Mouse (Mus musculus) adrenal gland, postnatal 14 days (tissue): ENCODE measurements around the gene Gpatch4. TPM values are rescaled to one million over a fixed set of nuclear protein-coding genes. Genes with fewer than 3 reads are reported as not detected.

ENCODE experiments used
- DNase-seq: peaks from one replicate; pipeline ENCODE4 v3.0.0; 2021; ENCODE audit warnings: mixed read lengths
- total RNA-seq: library from RNA; stranded (reverse); gene quantifications from 2 replicates; pipeline ENCODE4 v1.2.3, GENCODE M21; 2021

Gene Gpatch4
- total RNA-seq, 1 experiment from 2014 or later, result 15.7 TPM

DNA sequence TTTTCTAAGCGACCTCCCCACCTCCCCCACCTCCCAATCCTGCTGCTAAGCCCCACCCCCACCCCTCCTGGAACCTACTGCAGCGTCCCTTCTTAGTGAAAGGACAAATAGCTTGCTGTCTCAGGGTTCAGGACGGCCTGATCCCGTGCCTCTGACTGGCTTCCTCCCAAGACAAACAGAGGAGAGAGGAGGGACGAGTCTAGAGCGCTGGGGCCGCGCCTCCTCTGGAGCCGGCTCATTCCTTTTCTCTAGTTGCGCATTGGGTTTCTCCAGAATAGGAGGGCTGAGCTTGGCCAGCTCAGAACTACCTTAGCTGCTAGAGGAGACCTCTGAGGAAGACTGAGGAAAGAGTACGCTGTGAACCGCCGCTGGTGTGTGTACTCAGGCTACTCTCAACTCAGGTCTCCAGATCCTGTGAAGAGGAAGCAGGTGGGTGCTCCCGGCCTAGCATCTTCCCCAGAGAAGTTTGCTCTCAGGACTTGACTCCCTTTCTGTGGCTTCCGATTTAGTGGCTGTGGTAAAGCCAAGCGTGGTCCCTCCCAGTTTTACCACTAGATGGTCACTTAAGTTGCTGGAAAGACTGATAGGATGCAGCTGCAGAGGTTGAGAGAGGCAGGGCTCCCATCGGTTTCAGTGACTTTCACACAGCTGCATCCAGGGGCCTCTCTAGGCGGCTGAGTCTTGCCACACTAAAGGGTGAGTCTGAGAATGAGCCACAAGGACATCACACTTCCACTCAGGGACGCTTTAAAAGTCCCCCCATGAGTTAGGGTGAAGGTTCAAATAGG is 12.1 kb upstream of the Gpatch4 start:
- DNase-seq, result peak; percentile 77

DNA sequence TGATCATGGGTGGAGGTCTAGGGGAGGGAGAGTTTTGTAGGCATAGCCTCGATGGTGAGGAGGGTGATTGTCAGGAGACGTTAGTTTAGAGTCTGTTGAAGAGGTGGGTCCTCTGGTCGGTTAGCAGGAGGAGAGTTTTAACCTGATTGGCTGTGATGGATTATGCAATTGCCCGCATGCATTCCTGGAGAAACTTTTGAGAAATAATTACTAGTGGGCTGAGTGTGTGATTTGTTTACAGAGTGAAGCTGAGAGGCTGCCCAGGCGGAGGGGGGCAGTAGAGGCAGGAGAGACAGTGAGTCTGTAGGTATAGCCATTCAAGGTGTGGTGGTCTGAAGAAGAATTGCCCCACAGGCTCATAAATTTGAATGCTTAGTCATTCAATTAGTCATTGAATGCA is 9.4 kb upstream of the Gpatch4 start:
- DNase-seq, result no peak

DNA sequence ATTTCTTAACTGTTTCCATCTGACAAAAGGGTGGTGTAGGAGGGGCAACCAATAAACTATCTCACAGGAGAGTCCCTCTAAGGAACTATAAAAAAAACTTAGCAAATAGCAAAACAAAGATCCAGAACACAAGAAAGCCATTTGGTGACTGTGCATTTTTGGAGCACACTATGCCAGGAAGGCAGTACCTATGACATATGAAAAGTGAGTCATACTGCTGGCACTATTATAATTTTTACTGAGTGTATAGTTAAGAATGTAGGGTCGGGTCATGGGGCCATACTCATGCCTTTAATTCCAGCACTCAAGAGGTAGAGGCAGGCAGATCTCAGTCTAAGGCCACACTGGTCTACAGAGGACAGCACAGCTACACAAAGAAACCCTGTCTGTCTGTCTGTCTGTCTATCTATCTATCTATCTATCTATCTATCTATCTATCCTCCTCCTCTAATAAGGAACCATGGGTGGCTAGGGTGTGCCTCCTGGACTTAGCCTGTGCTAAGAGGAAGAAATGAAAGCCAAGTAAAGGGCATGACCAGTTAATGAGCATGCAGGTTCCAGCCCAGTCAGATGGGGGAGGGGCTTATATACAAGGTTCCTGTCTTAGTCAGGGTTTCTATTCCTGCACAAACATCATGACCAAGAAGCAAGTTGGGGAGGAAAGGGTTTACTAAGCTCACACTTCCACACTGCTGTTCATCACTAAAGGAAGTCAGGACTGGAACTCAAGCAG is 7.2 kb upstream of the Gpatch4 start:
- no peak for DNase-seq

DNA sequence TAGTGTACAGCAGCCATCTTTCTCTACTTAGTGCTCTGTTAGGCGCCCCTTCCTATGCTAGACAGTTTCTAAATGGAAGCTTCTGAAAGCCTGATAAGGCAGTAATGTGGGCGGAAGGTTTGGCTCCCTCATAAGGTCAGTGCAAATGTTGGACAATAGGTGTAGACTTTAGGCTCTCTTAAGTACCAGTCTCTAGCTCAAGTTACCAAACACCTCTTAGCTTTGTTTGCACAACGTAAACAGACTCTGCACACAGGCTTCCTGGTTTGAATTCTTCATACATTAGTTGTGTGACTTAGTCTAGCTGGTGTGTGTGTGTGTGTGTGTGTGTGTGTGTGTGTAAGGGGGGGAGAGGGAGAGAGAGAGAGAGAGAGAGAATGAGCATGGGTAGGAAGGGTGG is 6.6 kb downstream of the Gpatch4 start:
- no peak for DNase-seq

DNA sequence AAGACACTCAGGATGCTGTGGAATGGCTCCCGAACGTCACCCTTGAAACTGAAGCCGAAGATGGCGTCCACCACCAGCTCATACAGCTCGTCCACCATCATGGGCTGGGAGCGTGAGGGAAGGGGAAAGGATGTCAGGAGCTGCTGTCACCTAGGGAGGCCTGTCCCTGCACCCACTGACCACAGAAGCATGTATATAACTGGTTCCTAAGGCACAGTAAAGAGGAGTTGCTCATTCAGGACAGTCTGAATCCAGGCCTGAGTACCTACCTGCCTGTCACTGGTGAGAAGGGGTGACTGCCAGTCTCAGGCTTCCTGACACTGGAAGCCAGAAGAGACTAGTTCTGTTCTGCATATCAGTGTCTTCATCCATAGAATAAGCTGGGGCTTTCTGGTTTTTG is 14.1 kb downstream of the Gpatch4 start:
- DNase-seq, result no peak

DNA sequence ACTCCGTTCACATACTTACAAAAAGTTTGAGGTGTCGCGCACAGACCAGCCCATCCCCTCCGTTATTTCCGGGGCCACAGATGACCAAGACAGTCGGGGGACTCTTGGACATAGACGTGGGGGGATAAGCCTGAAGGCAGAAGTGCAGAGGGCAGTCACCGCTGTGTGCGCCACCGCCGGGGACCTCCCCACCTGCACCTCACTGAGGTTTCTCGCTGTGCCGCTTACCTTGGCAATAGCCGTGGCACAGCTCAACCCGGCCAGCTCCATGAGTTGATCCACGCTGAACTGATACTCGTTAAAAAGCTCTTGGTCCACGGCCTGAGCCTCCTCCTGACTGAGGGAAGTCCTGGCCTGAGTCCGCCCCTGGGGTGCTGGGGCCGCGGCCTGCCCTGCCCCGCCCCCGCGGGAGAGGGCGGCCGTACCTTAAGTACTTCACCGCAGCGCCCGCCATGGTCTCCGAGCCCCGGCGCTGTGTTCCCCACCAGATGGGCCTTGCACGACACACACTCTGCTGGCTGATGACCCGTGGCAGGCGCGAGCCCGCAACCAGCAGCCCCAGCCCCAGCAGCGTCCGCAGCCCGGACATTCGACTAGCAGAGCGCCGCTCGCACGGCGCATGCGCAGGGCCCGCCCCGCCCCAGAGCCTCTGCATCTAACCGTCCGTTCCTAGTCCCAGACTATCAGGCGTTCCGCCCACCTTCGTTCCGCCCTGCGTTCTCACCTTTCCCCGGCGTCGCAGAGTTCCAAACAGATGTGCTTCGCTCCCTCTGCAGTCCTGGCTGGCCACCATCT is 15.2 kb downstream of the Gpatch4 start, which contains the start of gene Naxe:
Naxe (minus strand) TSS at position 594 of the 795 bp plus-strand sequence.
- DNase-seq, result peak; percentile 92

DNA sequence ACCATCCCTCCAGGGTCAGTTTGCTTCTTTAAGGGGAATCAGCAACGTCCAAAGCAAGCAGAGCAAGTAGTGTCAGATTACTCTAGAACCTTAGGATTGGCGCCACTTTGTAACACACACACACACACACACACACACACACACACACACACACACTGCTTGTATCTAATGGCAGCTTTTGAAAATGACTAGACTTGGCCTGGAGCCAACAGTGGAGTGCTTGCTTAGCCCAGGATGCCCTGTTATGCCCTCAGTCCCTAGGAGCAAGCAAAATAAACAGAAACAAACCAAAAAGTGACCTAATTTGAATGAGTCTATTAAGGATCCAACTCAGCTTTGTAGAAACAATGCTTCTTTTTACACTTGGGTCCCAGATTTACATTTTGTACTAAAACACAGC is 25.5 kb downstream of the Gpatch4 start:
- peak; percentile 44 for DNase-seq

DNA sequence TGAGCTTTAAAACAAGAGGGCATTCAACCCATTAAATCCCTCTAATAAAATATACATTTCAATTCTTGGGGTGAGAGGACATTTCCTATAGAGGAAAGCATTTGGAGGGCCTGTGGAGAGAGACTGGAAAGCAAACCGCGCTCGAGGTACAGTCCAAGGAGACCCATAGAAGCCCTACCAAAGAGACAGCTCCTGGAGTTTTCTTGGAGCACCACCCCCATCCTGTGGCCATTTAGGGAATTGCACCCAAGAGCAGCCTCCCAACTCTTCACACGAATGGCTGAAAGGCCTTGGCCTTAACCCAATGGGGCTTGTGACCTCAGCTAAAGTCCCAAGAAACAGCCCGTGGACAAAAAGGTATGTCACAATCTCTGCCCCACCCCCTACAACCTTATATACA is 28.9 kb downstream of the Gpatch4 start:
- DNase-seq, result peak; percentile 88

DNA sequence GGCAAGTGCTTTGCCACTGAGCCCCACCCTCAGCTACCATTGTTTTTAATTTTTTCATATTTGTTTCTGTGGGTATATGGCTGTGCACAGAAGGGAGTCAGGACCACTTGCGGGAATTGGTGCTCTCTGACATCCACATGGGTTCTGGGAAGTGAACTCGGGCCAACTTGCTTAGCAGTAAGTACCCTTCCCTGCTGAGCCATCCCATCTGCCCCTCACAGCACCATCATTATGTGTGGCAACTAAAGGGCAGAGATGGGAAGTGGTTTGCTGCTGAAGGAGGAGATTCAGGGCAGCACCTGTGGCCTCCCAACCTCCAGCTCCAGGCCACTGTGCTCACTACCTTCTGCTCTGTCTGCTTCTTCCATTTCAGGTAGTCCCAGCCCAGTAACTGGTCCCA is 30.7 kb downstream of the Gpatch4 start:
- no peak for DNase-seq

DNA sequence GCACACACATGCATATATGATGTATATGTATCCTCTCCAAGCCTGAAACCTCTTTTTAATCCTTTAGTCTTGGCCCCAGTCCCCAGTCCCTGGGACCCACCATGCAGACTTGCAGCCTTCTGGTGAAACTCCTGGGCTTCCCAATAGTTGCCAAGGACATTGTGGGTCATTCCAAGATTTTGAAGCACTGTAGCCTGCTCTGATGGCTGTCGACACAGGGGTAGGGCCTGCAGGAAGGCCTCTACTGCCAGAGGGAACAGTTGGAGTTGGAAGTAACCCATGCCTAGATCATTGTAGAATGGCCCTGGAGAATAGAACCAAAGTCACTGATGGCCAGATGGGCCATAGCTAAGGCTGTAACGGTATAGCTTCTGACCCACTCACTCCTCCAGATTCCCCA is 31.4 kb downstream of the Gpatch4 start:
- DNase-seq, result no peak

DNA sequence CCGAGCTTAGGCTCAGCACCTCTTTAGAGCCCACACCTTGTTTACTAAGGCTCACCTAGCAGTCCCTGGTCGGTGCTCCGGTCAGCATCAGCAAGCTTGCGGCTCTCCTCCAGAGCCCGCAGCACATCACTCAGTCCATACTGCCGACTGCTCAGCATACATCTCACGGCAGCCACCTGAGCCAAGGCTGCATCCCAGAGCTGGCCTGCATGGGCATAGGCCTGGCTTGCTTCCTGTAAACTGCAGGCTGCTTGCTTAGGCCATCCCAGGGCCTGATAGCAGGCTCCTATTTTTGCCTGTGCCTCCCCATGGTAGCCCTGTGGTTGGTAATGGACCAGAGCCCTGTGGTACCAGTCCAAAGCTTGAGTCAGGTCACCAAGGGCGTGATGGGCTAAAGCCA is 31.9 kb downstream of the Gpatch4 start:
- DNase-seq, result no peak

DNA sequence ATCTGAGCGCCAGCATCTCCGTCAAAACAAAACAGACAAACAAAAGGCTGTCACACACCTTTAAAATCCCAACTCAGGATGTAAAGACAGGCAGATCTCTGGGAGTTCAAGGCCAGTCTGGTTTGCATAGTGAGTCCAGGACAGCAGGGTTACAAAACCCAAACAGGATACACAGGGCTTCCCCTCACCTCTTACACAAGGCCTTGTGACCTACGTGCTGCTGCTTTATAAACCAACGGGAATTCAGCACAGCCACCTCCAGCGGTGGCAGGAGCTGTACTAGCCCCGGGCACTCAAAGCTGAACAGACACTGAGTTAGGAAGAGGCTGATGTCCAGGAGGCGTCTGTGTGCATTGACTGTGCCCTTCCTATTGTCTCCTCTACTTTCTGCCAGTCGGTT is 34.5 kb downstream of the Gpatch4 start:
- DNase-seq, result no peak

DNA sequence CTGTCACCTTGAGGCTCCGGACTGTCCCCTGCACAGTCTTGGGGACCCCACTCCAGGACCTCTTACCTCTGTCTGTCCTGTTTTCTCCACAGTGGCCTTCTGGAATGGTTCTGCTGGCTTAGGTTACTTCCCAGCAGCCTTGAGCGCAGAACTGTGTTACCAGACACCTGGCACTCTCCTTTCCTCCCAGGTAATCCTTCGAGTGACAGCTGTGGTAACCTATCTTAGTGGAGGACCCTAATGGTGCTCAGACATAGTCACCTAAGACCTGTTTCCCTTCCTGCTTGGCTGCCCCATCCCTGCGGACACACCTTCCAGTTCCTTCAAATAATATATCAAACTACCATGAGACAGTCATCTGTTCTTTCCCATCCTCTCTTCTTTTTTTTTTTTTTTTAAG is 35.3 kb downstream of the Gpatch4 start, which contains the start of gene Ttc24:
Ttc24 (minus strand) TSS at position 101 of the 400 bp plus-strand sequence.
- DNase-seq, result no peak

DNA sequence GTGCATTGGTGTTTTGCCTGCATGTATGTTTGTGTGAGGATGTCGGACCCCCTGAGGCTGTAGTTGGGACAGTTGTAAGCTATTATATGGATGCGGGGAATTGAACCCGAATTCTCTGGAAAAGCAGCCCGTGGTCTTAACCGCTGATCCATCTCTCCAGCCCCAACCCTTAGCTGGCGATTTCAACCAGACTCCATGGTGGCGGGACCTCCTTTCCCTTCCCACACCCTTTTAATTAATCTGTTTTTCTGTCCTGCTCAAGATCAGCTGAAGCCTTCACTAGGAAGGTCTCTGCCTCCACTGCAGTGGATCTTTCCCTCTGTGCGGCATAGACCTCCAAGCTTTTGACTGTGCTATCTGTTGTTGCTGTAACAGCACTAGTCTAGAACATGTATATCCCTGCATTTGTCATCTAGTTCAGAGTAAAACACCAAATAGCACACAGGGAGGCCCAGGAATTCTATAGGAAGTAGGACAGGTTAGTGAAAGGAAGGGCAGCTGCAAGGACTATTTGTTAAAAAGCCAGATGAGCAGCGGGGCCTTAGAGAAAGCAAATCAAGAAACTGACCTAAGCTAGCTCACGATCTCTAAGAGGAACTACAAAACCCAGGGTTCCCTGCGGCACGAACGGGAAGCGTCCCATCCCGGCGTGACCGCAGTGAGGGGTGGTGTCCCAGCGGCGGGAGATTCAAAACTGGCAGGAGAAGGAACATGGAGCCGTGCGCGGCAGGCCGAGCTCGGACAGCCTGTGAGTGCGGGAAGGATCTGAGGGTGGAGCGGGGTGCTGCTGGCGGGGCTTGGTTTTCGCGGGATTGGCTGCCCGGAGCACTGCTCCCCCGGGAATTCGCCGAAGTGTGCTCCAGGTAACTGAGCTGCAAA is 38.7 kb downstream of the Gpatch4 start, which contains the start of gene Iqgap3:
Iqgap3 (plus strand) TSS at position 627 of the 879 bp plus-strand sequence.
- DNase-seq, result peak; percentile 95

DNA sequence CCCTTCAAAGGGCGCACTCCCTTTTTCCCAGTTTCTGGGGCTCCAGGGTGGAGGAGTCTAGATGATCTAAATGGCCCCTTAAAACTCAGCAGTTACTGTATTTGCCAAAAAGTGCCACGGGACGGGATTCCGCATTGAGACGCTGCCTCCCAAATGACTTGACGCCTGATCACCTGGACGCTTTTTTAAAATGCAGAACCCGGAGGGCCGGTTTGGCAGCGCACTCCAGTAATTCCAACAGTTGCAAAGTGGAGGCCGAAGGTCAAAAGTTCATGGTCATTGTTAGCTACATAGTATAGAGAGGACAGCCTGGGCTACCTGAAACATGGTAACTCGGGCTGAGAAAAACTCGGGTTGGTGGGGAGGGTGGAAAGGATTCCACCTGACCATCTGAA is 39.3 kb downstream of the Gpatch4 start:
- no peak for DNase-seq

DNA sequence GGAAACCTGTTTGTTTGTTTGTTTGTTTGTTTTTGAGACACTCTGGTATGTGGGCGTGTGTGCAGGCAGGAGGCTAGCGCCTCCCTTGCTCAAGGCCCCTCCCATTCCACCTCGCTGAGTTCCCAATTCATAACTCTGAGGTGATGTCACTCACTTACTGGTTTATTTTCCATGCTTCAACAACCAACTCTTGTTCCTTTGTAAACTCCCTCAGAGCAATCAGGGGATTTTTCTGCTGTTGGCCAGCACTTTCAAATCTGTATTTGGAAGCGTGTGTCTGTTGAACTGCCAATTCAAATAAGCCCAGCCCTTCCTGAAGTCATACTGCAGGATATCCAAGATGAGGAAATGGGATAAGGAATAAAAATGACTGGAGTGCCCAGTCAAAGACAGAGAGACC is 39.8 kb downstream of the Gpatch4 start:
- no peak for DNase-seq

DNA sequence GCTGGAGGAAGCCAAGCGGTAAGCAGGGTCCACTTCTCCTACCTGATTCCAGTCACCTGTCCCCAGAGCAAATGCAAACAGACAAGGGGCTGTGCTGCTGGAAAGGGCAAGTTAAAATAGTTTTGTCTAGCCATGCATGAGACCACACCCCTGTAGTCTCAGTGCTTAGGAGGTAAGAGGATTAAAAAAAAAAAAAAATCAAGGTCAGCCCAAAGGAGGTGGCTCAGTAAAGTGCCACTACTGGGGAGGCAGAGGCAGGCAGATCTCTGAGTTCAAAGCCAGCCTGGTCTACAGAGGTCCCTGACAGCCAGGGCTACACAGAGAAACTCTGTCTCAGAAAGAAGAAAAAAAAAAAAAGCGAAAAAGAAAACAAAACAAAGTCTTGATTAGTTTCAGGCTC is 41.1 kb downstream of the Gpatch4 start:
- DNase-seq, result no peak

DNA sequence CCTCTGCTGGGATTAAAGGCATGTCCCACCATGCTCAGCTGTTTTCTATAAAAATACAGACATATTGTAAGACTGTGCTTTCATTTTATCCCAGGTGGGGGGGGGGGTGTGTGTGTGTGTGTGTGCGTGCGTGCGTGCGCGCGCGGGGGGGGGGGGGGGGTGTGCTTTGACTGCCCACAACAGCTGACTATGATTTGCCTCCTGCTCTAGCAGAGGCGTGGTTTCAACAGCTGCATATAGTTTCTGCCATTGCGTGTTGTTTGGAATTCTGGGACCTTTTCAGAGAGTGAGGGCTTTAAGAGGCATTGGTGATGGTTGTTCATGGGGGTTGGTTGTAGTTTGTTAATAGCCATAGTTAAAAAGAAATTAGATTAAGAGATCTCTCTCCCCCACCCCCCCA is 42.6 kb downstream of the Gpatch4 start:
- DNase-seq, result no peak

DNA sequence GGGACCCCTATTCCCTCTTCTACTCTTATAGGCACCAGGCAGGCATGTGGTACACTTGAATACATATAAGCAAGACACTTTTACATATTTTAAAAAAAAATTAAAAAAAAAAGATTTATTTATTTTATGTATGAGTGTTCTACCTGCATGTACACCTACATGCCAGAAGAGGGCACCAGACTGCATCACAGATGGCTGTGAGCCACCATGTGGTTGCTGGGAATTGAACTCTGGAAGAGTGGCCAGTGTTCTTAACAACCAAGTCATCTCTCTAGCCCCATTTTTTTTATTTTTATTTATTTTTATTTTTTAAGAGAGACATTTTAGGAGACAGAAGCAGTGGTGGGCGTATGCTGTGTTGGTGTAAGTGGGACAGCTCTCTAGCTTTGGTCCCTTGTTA is 44.8 kb downstream of the Gpatch4 start:
- peak; percentile 53 for DNase-seq

DNA sequence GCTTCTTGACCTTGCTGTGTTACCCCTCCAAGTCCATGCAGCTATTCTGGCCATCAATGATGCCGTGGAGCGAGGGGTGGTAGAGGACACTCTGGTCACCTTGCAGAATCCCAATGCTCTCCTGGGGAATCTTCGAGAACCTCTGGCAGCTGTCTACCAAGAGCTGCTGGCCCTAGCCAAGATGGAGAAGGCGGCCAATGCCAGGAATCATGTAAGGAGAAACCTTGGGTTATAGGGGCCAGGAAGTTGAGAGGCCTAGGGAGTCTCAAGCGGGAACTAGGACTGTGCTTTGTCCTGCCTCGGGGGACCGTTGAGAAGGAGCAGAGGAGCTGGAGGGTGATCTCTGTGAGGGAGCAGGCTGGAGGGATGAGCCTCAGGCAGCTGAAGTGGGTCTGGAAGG is 47.2 kb downstream of the Gpatch4 start:
- DNase-seq, result no peak

DNA sequence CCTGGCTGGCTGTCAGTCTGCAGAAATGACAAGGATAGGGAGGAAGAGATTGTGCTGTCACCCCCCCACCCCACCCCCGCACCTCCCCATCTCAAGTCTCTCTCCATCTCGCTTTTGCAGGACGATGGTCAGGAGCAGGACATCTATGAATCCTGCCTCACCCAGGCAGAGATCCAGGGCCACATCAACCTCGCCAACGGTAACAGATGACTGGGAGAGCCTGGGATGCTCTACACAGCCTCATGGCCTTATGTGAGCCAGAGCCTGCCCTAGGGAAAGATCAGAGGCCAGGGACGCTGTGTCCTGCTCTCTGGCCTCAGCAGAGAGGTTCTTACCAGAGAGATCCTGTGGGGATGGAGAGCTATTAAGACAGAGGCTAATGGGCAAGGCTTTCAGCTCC is 47.7 kb downstream of the Gpatch4 start:
- DNase-seq, result no peak

DNA sequence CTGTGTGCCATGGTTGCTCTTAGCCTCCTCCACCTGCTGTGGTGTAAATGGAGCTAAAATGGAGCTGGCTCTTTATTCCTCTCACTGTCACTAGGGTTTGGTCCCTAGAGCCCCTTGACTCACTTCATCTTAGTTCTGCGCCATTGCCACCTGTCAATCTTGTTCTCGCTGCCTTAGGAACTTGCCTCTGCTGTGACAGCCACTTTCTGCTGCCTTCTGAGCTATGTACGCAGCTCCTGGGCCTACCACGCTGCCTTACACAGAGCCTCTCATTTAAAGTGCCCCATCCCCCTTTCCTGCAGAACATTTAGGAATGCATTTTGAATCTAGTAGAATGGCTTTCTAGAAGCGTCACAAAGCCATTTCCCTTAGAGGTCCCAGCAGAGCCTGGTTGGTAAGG is 51.2 kb downstream of the Gpatch4 start:
- no peak for DNase-seq
